Mouse (Mus musculus): ENCODE measurements around the gene Rftn1. TPM values are rescaled to one million over a fixed set of nuclear protein-coding genes. Genes with fewer than 3 reads are reported as not detected.

The Rftn1 gene
- polyA plus RNA-seq, 2 experiments = 14.6 to 15.0 TPM

- Histone ChIP-seq H3K9ac (ENCODE audit: low read depth, low read length, severe bottlenecking) (no peak overlapping the region), H3K9me3 (ENCODE audit: control insufficient read depth, low read length) (no peaks in the 10 kb centered on the region), H3K4me3 (replicated peaks; ENCODE audit: low read length) (no peak overlapping the region), H3K4me1 (ENCODE audit: control insufficient read depth, insufficient read depth, low read length) (no peaks in the 10 kb centered on the region), H3K36me3 (ENCODE audit: control insufficient read depth, insufficient read depth, low read length) (no peaks in the 10 kb centered on the region), H3K27ac (replicated peaks; ENCODE audit: low read depth, low read length) (no peak overlapping the region), H3K4me2 (replicated peaks; ENCODE audit: low read depth, low read length, severe bottlenecking) (no peak overlapping the region), H3K27me3 (ENCODE audit: control insufficient read depth, insufficient read depth, low read length) (no peaks in the 10 kb centered on the region)
- no peak for TF ChIP-seq POLR2A (IDR thresholded peaks at IDR 0.05; ENCODE audit: borderline replicate concordance, extremely low read depth, insufficient read depth, insufficient read length)
- WGBS = 61% methylated on average over 6 of the region's 6 CpGs
- no peak for ATAC-seq (ENCODE audit: low FRiP score, low read depth)
- no peak for DNase-seq (ENCODE audit: low spot score)
Observed at GRCm38 (mm10) chr17:50170935-50171545, 19.4 kb downstream of the Rftn1 start.

- DNase-seq (ENCODE audit: low spot score) = no peak
- H3K27ac ChIP-seq (replicated peaks; ENCODE audit: low read depth, low read length) = no peak overlapping the region
- no peak overlapping the region for H3K9ac ChIP-seq (ENCODE audit: low read depth, low read length, severe bottlenecking)
- no peak for ATAC-seq (ENCODE audit: low FRiP score, low read depth)
- peaks cover under 1% of the 10 kb centered on the region; the same call in 1 of the 2 replicates for H3K9me3 ChIP-seq (ENCODE audit: control insufficient read depth, low read length)
- H3K4me3 ChIP-seq (replicated peaks; ENCODE audit: low read length) = no peak overlapping the region
- H3K27me3 ChIP-seq (ENCODE audit: control insufficient read depth, insufficient read depth, low read length) = no peaks in the 10 kb centered on the region
- H3K36me3 ChIP-seq (ENCODE audit: control insufficient read depth, insufficient read depth, low read length) = no peaks in the 10 kb centered on the region
- H3K4me2 ChIP-seq (replicated peaks; ENCODE audit: low read depth, low read length, severe bottlenecking) = no peak overlapping the region
- H3K4me1 ChIP-seq (ENCODE audit: control insufficient read depth, insufficient read depth, low read length) = no peaks in the 10 kb centered on the region
- 53% methylated on average over 7 of the region's 7 CpGs for WGBS
- no peak for TF ChIP-seq POLR2A (IDR thresholded peaks at IDR 0.05; ENCODE audit: borderline replicate concordance, extremely low read depth, insufficient read depth, insufficient read length)
Observed at GRCm38 (mm10) chr17:50169946-50170427, 20.5 kb downstream of the Rftn1 start.

- H3K4me1 ChIP-seq (ENCODE audit: control insufficient read depth, insufficient read depth, low read length) = no peaks in the 10 kb centered on the region; the same call in none of the 2 replicates
- 66% methylated on average over 20 of the region's 20 CpGs for WGBS
- no peak overlapping the region for H3K27ac ChIP-seq (replicated peaks; ENCODE audit: low read depth, low read length)
- no peaks in the 10 kb centered on the region for H3K27me3 ChIP-seq (ENCODE audit: control insufficient read depth, insufficient read depth, low read length)
- H3K9me3 ChIP-seq (ENCODE audit: control insufficient read depth, low read length) = peaks cover 11% of the 10 kb centered on the region
- ATAC-seq (ENCODE audit: low FRiP score, low read depth) = no peak
- H3K4me2 ChIP-seq (replicated peaks; ENCODE audit: low read depth, low read length, severe bottlenecking) = no peak overlapping the region
- no peak overlapping the region for H3K9ac ChIP-seq (ENCODE audit: low read depth, low read length, severe bottlenecking)
- H3K36me3 ChIP-seq (ENCODE audit: control insufficient read depth, insufficient read depth, low read length) = peaks cover 3% of the 10 kb centered on the region; the same call in 1 of the 2 replicates
- TF ChIP-seq POLR2A (IDR thresholded peaks at IDR 0.05; ENCODE audit: borderline replicate concordance, extremely low read depth, insufficient read depth, insufficient read length) = no peak
- no peak for DNase-seq (ENCODE audit: low spot score)
- H3K4me3 ChIP-seq (replicated peaks; ENCODE audit: low read length) = no peak overlapping the region
Observed at GRCm38 (mm10) chr17:50160904-50161805, 29.3 kb downstream of the Rftn1 start.

GRCm38 (mm10) chr17:50160357-50160756, 30.1 kb downstream of the Rftn1 start:
- H3K4me2 ChIP-seq (replicated peaks; ENCODE audit: low read depth, low read length, severe bottlenecking) = no peak overlapping the region
- no peaks in the 10 kb centered on the region for H3K27me3 ChIP-seq (ENCODE audit: control insufficient read depth, insufficient read depth, low read length)
- peaks cover 3% of the 10 kb centered on the region; the same call in 1 of the 2 replicates for H3K36me3 ChIP-seq (ENCODE audit: control insufficient read depth, insufficient read depth, low read length)
- peaks cover 11% of the 10 kb centered on the region for H3K9me3 ChIP-seq (ENCODE audit: control insufficient read depth, low read length)
- no peak overlapping the region for H3K9ac ChIP-seq (ENCODE audit: low read depth, low read length, severe bottlenecking)
- no peak for TF ChIP-seq POLR2A (IDR thresholded peaks at IDR 0.05; ENCODE audit: borderline replicate concordance, extremely low read depth, insufficient read depth, insufficient read length)
- DNase-seq (ENCODE audit: low spot score) (no peak), ATAC-seq (ENCODE audit: low FRiP score, low read depth) (no peak)
- no peak overlapping the region for H3K4me3 ChIP-seq (replicated peaks; ENCODE audit: low read length)
- no peak overlapping the region for H3K27ac ChIP-seq (replicated peaks; ENCODE audit: low read depth, low read length)
- 70% methylated on average over 6 of the region's 6 CpGs for WGBS
- H3K4me1 ChIP-seq (ENCODE audit: control insufficient read depth, insufficient read depth, low read length) = no peaks in the 10 kb centered on the region; the same call in none of the 2 replicates

- WGBS = 88% methylated on average over 6 of the region's 6 CpGs
- no peak for DNase-seq (ENCODE audit: low spot score)
- Histone ChIP-seq H3K9me3 (ENCODE audit: control insufficient read depth, low read length) (peaks cover 9% of the 10 kb centered on the region), H3K4me1 (ENCODE audit: control insufficient read depth, insufficient read depth, low read length) (no peaks in the 10 kb centered on the region; the same call in none of the 2 replicates), H3K27ac (replicated peaks; ENCODE audit: low read depth, low read length) (no peak overlapping the region), H3K4me3 (replicated peaks; ENCODE audit: low read length) (no peak overlapping the region), H3K36me3 (ENCODE audit: control insufficient read depth, insufficient read depth, low read length) (peaks cover 3% of the 10 kb centered on the region; the same call in 1 of the 2 replicates), H3K9ac (ENCODE audit: low read depth, low read length, severe bottlenecking) (no peak overlapping the region), H3K27me3 (ENCODE audit: control insufficient read depth, insufficient read depth, low read length) (no peaks in the 10 kb centered on the region), H3K4me2 (replicated peaks; ENCODE audit: low read depth, low read length, severe bottlenecking) (no peak overlapping the region)
- TF ChIP-seq POLR2A (IDR thresholded peaks at IDR 0.05; ENCODE audit: borderline replicate concordance, extremely low read depth, insufficient read depth, insufficient read length) = no peak
- no peak for ATAC-seq (ENCODE audit: low FRiP score, low read depth)
Observed at GRCm38 (mm10) chr17:50159816-50160215, 30.7 kb downstream of the Rftn1 start.

All from limb, embryonic 14.5 days (tissue).